Mouse (Mus musculus) forebrain, embryonic 12.5 days (tissue): Measurements from ENCODE around the gene Bsn. TPM values are rescaled to one million over a fixed set of nuclear protein-coding genes. Genes with fewer than 3 reads are reported as not detected.

Experiments
- ATAC-seq: fragments of 200-750 bp; cut with Nextera tagmentation; 2 replicates; pipeline ENCODE4 v1.8.0; 2017; ENCODE audit warnings: moderate TSS enrichment; ENCODE audit not compliant: low FRiP score
- H3K27ac ChIP-seq: fragments of 300-500 bp; sonication (generic); 2 replicates; pipeline ENCODE4 v1.5.1; 2016; ENCODE audit warnings: mild to moderate bottlenecking
- H3K27me3 ChIP-seq: fragments of 300-500 bp; sonication (generic); 2 replicates; pipeline ENCODE4 v1.6.1; 2016; ENCODE audit warnings: mild to moderate bottlenecking
- H3K36me3 ChIP-seq: fragments of 300-500 bp; sonication (generic); replicated peaks from 2 replicates; pipeline ENCODE4 v1.6.1; 2016; ENCODE audit warnings: mild to moderate bottlenecking
- H3K4me1 ChIP-seq: fragments of 300-500 bp; sonication (generic); 2 replicates; pipeline ENCODE4 v1.6.1; 2016
- H3K4me2 ChIP-seq: fragments of 300-500 bp; sonication (generic); 2 replicates; pipeline ENCODE4 v1.6.1; 2016; ENCODE audit warnings: mild to moderate bottlenecking, moderate library complexity
- H3K4me3 ChIP-seq: fragments of 300-500 bp; sonication (generic); replicated peaks from 2 replicates; pipeline ENCODE4 v1.5.1; 2016; ENCODE audit warnings: mild to moderate bottlenecking
- H3K9ac ChIP-seq: fragments of 300-500 bp; sonication (generic); 2 replicates; pipeline ENCODE4 v1.6.1; 2016; ENCODE audit warnings: mild to moderate bottlenecking
- H3K9me3 ChIP-seq: fragments of 300-500 bp; sonication (generic); 2 replicates; pipeline ENCODE4 v1.6.1; 2016
- WGBS: fragments of 180-500 bp; shearing (Covaris S2); methylation state at CpG from one replicate; pipeline ENCODE4 v1.1.7; 2016; 5-methylcytosine and 5-hydroxymethylcytosine counted together
- polyA plus RNA-seq: library from polyadenylated mRNA; unstranded; fragments of >200 nt; fragmentation: Nextera tagmentation; extraction: Ambion mirVana; gene quantifications from 2 replicates; pipeline ENCODE4 v1.2.1, GENCODE M21; 2016

The Bsn gene
- polyA plus RNA-seq, 1 experiment from 2014 or later: 3.6 TPM

GRCm38 (mm10) chr9:108189488-108189786 is 747 bp downstream of the Bsn start:
- peak overlapping the region; percentile 80 for H3K4me3 ChIP-seq
- peaks cover 15% of the 10 kb centered on the region; the same call in 1 of the 2 replicates for H3K27me3 ChIP-seq
- H3K4me1 ChIP-seq: peaks cover 19% of the 10 kb centered on the region
- peak overlapping the region; percentile 87 for H3K4me2 ChIP-seq
- no peaks in the 10 kb centered on the region for H3K36me3 ChIP-seq
- no peaks in the 10 kb centered on the region for H3K9me3 ChIP-seq
- peak; percentile 5; the same call in 1 of the 2 replicates for ATAC-seq
- 40% methylated on average over 5 of the region's 5 CpGs for WGBS
- 0 out of 2 replicates have a peak overlapping the region, but pooled peaks have one; percentile 60 for H3K27ac ChIP-seq
- H3K9ac ChIP-seq: peak overlapping the region; percentile 93

GRCm38 (mm10) chr9:108189023-108189422 is 1.2 kb downstream of the Bsn start:
- no peaks in the 10 kb centered on the region for H3K36me3 ChIP-seq
- H3K4me3 ChIP-seq: peak overlapping the region; percentile 80
- WGBS: 84% methylated on average over 7 of the region's 7 CpGs
- peaks cover 19% of the 10 kb centered on the region for H3K4me1 ChIP-seq
- H3K9me3 ChIP-seq: no peaks in the 10 kb centered on the region
- no peak overlapping the region for H3K9ac ChIP-seq
- ATAC-seq: no peak
- H3K27ac ChIP-seq: no peak overlapping the region
- peak overlapping the region; percentile 87 for H3K4me2 ChIP-seq
- peaks cover 12% of the 10 kb centered on the region; the same call in 1 of the 2 replicates for H3K27me3 ChIP-seq

GRCm38 (mm10) chr9:108188511-108188910 is 1.7 kb downstream of the Bsn start:
- H3K36me3 ChIP-seq: no peaks in the 10 kb centered on the region
- 79% methylated on average over 8 of the region's 8 CpGs for WGBS
- peak overlapping the region; percentile 87 for H3K4me2 ChIP-seq
- peak overlapping the region; percentile 80; the same call in 1 of the 2 replicates for H3K4me3 ChIP-seq
- ATAC-seq: no peak
- peaks cover 19% of the 10 kb centered on the region for H3K4me1 ChIP-seq
- no peaks in the 10 kb centered on the region for H3K9me3 ChIP-seq
- no peak overlapping the region for H3K9ac ChIP-seq
- H3K27ac ChIP-seq: no peak overlapping the region
- peaks cover 12% of the 10 kb centered on the region; the same call in 1 of the 2 replicates for H3K27me3 ChIP-seq

- Histone ChIP-seq H3K9ac (no peak overlapping the region), H3K4me3 (no peak overlapping the region), H3K4me2 (no peak overlapping the region), H3K36me3 (no peaks in the 10 kb centered on the region), H3K27ac (no peak overlapping the region), H3K9me3 (no peaks in the 10 kb centered on the region), H3K27me3 (peaks cover 9% of the 10 kb centered on the region; the same call in 1 of the 2 replicates), H3K4me1 (peaks cover 19% of the 10 kb centered on the region)
- ATAC-seq: no peak
- WGBS: 40% methylated on average over 6 of the region's 6 CpGs
These were observed 2.6 kb downstream of the Bsn start for GRCm38 (mm10) chr9:108187616-108188015.

- Histone ChIP-seq H3K9me3 (no peaks in the 10 kb centered on the region), H3K36me3 (no peaks in the 10 kb centered on the region), H3K4me2 (no peak overlapping the region), H3K27ac (no peak overlapping the region), H3K9ac (no peak overlapping the region), H3K4me1 (peaks cover 19% of the 10 kb centered on the region), H3K4me3 (no peak overlapping the region), H3K27me3 (0 out of 2 replicates have a peak, but pooled peaks cover 2% of the 10 kb centered on the region)
- no peak for ATAC-seq
- 86% methylated on average over 8 of the region's 8 CpGs for WGBS
These were observed 4.4 kb downstream of the Bsn start for GRCm38 (mm10) chr9:108185786-108186185.

- no peak overlapping the region for H3K4me3 ChIP-seq
- no peaks in the 10 kb centered on the region for H3K36me3 ChIP-seq
- no peak for ATAC-seq
- peaks cover 10% of the 10 kb centered on the region for H3K4me1 ChIP-seq
- no peak overlapping the region for H3K9ac ChIP-seq
- H3K9me3 ChIP-seq: no peaks in the 10 kb centered on the region
- no peak overlapping the region for H3K27ac ChIP-seq
- no peaks in the 10 kb centered on the region for H3K27me3 ChIP-seq
- no peak overlapping the region for H3K4me2 ChIP-seq
- WGBS: 93% methylated on average over 19 of the region's 19 CpGs
These were observed 6.6 kb downstream of the Bsn start for GRCm38 (mm10) chr9:108183531-108183994.

- no peaks in the 10 kb centered on the region for H3K27me3 ChIP-seq
- H3K4me1 ChIP-seq: peaks cover 5% of the 10 kb centered on the region
- no peak overlapping the region for H3K27ac ChIP-seq
- no peak for ATAC-seq
- no peak overlapping the region for H3K9ac ChIP-seq
- no peak overlapping the region for H3K4me3 ChIP-seq
- 76% methylated on average over 11 of the region's 11 CpGs for WGBS
- H3K4me2 ChIP-seq: no peak overlapping the region
- no peaks in the 10 kb centered on the region for H3K9me3 ChIP-seq
- H3K36me3 ChIP-seq: no peaks in the 10 kb centered on the region
These were observed 7.2 kb downstream of the Bsn start for GRCm38 (mm10) chr9:108182806-108183506.

GRCm38 (mm10) chr9:108178391-108178790 is 11.8 kb downstream of the Bsn start:
- H3K36me3 ChIP-seq: no peaks in the 10 kb centered on the region
- H3K4me3 ChIP-seq: no peak overlapping the region
- H3K9me3 ChIP-seq: no peaks in the 10 kb centered on the region
- no peak overlapping the region for H3K9ac ChIP-seq
- H3K27ac ChIP-seq: no peak overlapping the region
- no peak for ATAC-seq
- peaks cover 3% of the 10 kb centered on the region; the same call in 1 of the 2 replicates for H3K4me1 ChIP-seq
- no peak overlapping the region for H3K4me2 ChIP-seq
- 78% methylated on average over 5 of the region's 5 CpGs for WGBS
- no peaks in the 10 kb centered on the region for H3K27me3 ChIP-seq

GRCm38 (mm10) chr9:108175116-108175838 is 14.9 kb downstream of the Bsn start:
- Histone ChIP-seq H3K9ac (no peak overlapping the region), H3K4me3 (no peak overlapping the region), H3K27me3 (no peaks in the 10 kb centered on the region), H3K4me1 (peaks cover 3% of the 10 kb centered on the region; the same call in 1 of the 2 replicates), H3K36me3 (no peaks in the 10 kb centered on the region), H3K4me2 (no peak overlapping the region), H3K9me3 (no peaks in the 10 kb centered on the region), H3K27ac (no peak overlapping the region)
- 79% methylated on average over 19 of the region's 19 CpGs for WGBS
- ATAC-seq: no peak

GRCm38 (mm10) chr9:108172777-108173350 is 17.3 kb downstream of the Bsn start:
- H3K27ac ChIP-seq: no peak overlapping the region
- no peak overlapping the region for H3K4me3 ChIP-seq
- H3K4me1 ChIP-seq: no peaks in the 10 kb centered on the region
- no peaks in the 10 kb centered on the region for H3K36me3 ChIP-seq
- no peak for ATAC-seq
- no peak overlapping the region for H3K9ac ChIP-seq
- H3K9me3 ChIP-seq: no peaks in the 10 kb centered on the region
- no peaks in the 10 kb centered on the region for H3K27me3 ChIP-seq
- 86% methylated on average over 5 of the region's 5 CpGs for WGBS
- H3K4me2 ChIP-seq: no peak overlapping the region

- no peaks in the 10 kb centered on the region for H3K27me3 ChIP-seq
- no peak overlapping the region for H3K4me3 ChIP-seq
- 87% methylated on average over 10 of the region's 10 CpGs for WGBS
- no peaks in the 10 kb centered on the region for H3K4me1 ChIP-seq
- no peak overlapping the region for H3K9ac ChIP-seq
- H3K9me3 ChIP-seq: no peaks in the 10 kb centered on the region
- H3K36me3 ChIP-seq: no peaks in the 10 kb centered on the region
- H3K27ac ChIP-seq: no peak overlapping the region
- H3K4me2 ChIP-seq: no peak overlapping the region
- no peak for ATAC-seq
These were observed 20.4 kb downstream of the Bsn start for GRCm38 (mm10) chr9:108169751-108170150.

- ATAC-seq: no peak
- H3K9me3 ChIP-seq: no peaks in the 10 kb centered on the region
- WGBS: 37% methylated on average over 8 of the region's 8 CpGs
These were observed 25.0 kb downstream of the Bsn start for GRCm38 (mm10) chr9:108165143-108165542.

More at GRCm38 (mm10) chr9:108165143-108165542, 25.0 kb downstream of the Bsn start:
- Histone ChIP-seq H3K36me3 (no peaks in the 10 kb centered on the region), H3K4me1 (no peaks in the 10 kb centered on the region), H3K4me3 (no peak overlapping the region), H3K27ac (no peak overlapping the region), H3K27me3 (no peaks in the 10 kb centered on the region), H3K4me2 (no peak overlapping the region), H3K9ac (no peak overlapping the region)
